Mouse (Mus musculus) left cerebral cortex, postnatal 10 days (tissue): ENCODE data around the gene Arhgap9. TPM values are rescaled to one million over a fixed set of nuclear protein-coding genes. Genes with fewer than 3 reads are reported as not detected.

Experiments
- DNase-seq, 2 experiments: peaks; one replicate each; pipeline ENCODE4 v3.0.0; 2021 to 2022; ENCODE audit warnings: low spot score in 2 of 2, mixed read lengths in 1 of 2; ENCODE audit errors: extremely low spot score in 1 of 2
- intact Hi-C: fragments of 180-260 bp; cut with DNase I; formaldehyde crosslinking; loops from one replicate; pipeline ENCODE4 v1.15.1; 2025
- total RNA-seq, 2 experiments: library from RNA; stranded (reverse); gene quantifications; 2 replicates each; pipeline ENCODE4 v1.2.3; 2021

Arhgap9 gene
- total RNA-seq, result under 1 TPM; 0.92 to 0.93 TPM

- no peak for DNase-seq
Measured at GRCm38 (mm10) chr10:127321621-127322020, at the start of gene Arhgap9. Gene Arhgap9 (plus strand): TSS chr10:127321964.

GRCm38 (mm10) chr10:127272371-127272770 lies 49.4 kb upstream of the Arhgap9 start:
- intact Hi-C loops, result no loop called here
- DNase-seq, result no peak

More at GRCm38 (mm10) chr10:127321621-127322020, at the start of gene Arhgap9:
- intact Hi-C loops, result no loop called here

GRCm38 (mm10) chr10:127274261-127275022 lies 47.3 kb upstream of the Arhgap9 start:
- no peak for DNase-seq
- intact Hi-C loops, result no loop called here

- DNase-seq, result no peak
- intact Hi-C loops, result no loop called here
Measured at GRCm38 (mm10) chr10:127279730-127280129, 42.0 kb upstream of the Arhgap9 start.

- no peak for DNase-seq
- intact Hi-C loops, result no loop called here
Measured at GRCm38 (mm10) chr10:127281316-127281715, 40.4 kb upstream of the Arhgap9 start.

- DNase-seq, result no peak
- intact Hi-C loops, result no loop called here
Measured at GRCm38 (mm10) chr10:127282620-127283215, 39.0 kb upstream of the Arhgap9 start.

- intact Hi-C loops, result no loop called here
- no peak for DNase-seq
Measured at GRCm38 (mm10) chr10:127284105-127284622, 37.6 kb upstream of the Arhgap9 start.

- no peak for DNase-seq
- intact Hi-C loops, result no loop called here
Measured at GRCm38 (mm10) chr10:127284724-127285500, 36.9 kb upstream of the Arhgap9 start.

GRCm38 (mm10) chr10:127285644-127286043 lies 36.1 kb upstream of the Arhgap9 start:
- intact Hi-C loops, result no loop called here
- DNase-seq, result no peak

GRCm38 (mm10) chr10:127286194-127286593 lies 35.6 kb upstream of the Arhgap9 start:
- DNase-seq, result no peak
- intact Hi-C loops, result no loop called here

GRCm38 (mm10) chr10:127286730-127287129 lies 35.0 kb upstream of the Arhgap9 start:
- DNase-seq, result peak in 1 of 2 experiments; percentile 71
- intact Hi-C loops, result no loop called here

- no peak for DNase-seq
- intact Hi-C loops, result no loop called here
Measured at GRCm38 (mm10) chr10:127287271-127287935, 34.4 kb upstream of the Arhgap9 start.

GRCm38 (mm10) chr10:127287936-127288293 lies 33.8 kb upstream of the Arhgap9 start:
- no peak for DNase-seq
- intact Hi-C loops, result no loop called here

GRCm38 (mm10) chr10:127288328-127288799 lies 33.4 kb upstream of the Arhgap9 start:
- peak in 1 of 2 experiments; percentile 78 for DNase-seq

GRCm38 (mm10) chr10:127288800-127289572 lies 32.8 kb upstream of the Arhgap9 start, which contains the start of gene Mbd6:
Gene Mbd6 (minus strand): TSS chr10:127289018.
- intact Hi-C loops, result no loop called here
- DNase-seq, result peak; percentile 69 to 93

More at GRCm38 (mm10) chr10:127288328-127288799, 33.4 kb upstream of the Arhgap9 start:
- intact Hi-C loops, result no loop called here

GRCm38 (mm10) chr10:127289573-127290191 lies 32.1 kb upstream of the Arhgap9 start:
- DNase-seq, result peak in 1 of 2 experiments; percentile 88
- intact Hi-C loops, result no loop called here

- intact Hi-C loops, result no loop called here
- DNase-seq, result peak; percentile 100
Measured at GRCm38 (mm10) chr10:127290307-127290929, 31.3 kb upstream of the Arhgap9 start.
